Mouse (Mus musculus) R1 (cell line): ENCODE results near the gene Kat6b.

ENCODE experiments used
- DNase-seq: peaks from one replicate; pipeline ENCODE4 v3.0.0-alpha.2; 2018; ENCODE audit warnings: low read depth, low spot score

The Kat6b gene

GRCm38 (mm10) chr14:21481231-21481630 lies at the start of gene Kat6b:
Kat6b (plus strand) TSS chr14:21481434.
- peak; percentile 97 for DNase-seq

GRCm38 (mm10) chr14:21433415-21433814 lies 47.8 kb upstream of the Kat6b start:
- DNase-seq: no peak

GRCm38 (mm10) chr14:21433995-21434394 lies 47.2 kb upstream of the Kat6b start:
- DNase-seq: no peak

GRCm38 (mm10) chr14:21434686-21435085 lies 46.5 kb upstream of the Kat6b start:
- DNase-seq: no peak

GRCm38 (mm10) chr14:21439785-21440184 lies 41.4 kb upstream of the Kat6b start:
- DNase-seq: no peak

- DNase-seq: no peak
These were observed 40.7 kb upstream of the Kat6b start for GRCm38 (mm10) chr14:21440526-21440925.

- DNase-seq: no peak
These were observed 39.3 kb upstream of the Kat6b start for GRCm38 (mm10) chr14:21441772-21442533.

- DNase-seq: no peak
These were observed 28.7 kb upstream of the Kat6b start for GRCm38 (mm10) chr14:21452581-21452980.

GRCm38 (mm10) chr14:21453896-21454295 lies 27.3 kb upstream of the Kat6b start:
- DNase-seq: no peak

- DNase-seq: no peak
These were observed 25.4 kb upstream of the Kat6b start for GRCm38 (mm10) chr14:21455654-21456350.

- no peak for DNase-seq
These were observed 24.7 kb upstream of the Kat6b start for GRCm38 (mm10) chr14:21456526-21456925.

- no peak for DNase-seq
These were observed 23.4 kb upstream of the Kat6b start for GRCm38 (mm10) chr14:21457876-21458275.

GRCm38 (mm10) chr14:21458696-21459095 lies 22.5 kb upstream of the Kat6b start:
- DNase-seq: peak; percentile 47

- DNase-seq: no peak
These were observed 22.1 kb upstream of the Kat6b start for GRCm38 (mm10) chr14:21459163-21459562.

GRCm38 (mm10) chr14:21462398-21462797 lies 18.8 kb upstream of the Kat6b start:
- DNase-seq: no peak

GRCm38 (mm10) chr14:21463117-21463712 lies 18.0 kb upstream of the Kat6b start:
- DNase-seq: no peak

- no peak for DNase-seq
These were observed 10.8 kb upstream of the Kat6b start for GRCm38 (mm10) chr14:21470386-21470785.

- peak; percentile 81 for DNase-seq
These were observed 9.3 kb upstream of the Kat6b start for GRCm38 (mm10) chr14:21471975-21472374.

- DNase-seq: peak; percentile 98
These were observed 6.6 kb upstream of the Kat6b start for GRCm38 (mm10) chr14:21474593-21475132.

GRCm38 (mm10) chr14:21477181-21477580 lies 4.1 kb upstream of the Kat6b start:
- DNase-seq: no peak

GRCm38 (mm10) chr14:21479566-21479965 lies 1.7 kb upstream of the Kat6b start:
- DNase-seq: peak; percentile 46

- peak; percentile 51 for DNase-seq
These were observed 1.0 kb upstream of the Kat6b start for GRCm38 (mm10) chr14:21480191-21480590.
